Mouse (Mus musculus) stomach, embryonic 16.5 days (tissue): ENCODE measurements around the gene Nckap1l. TPM values are rescaled to one million over a fixed set of nuclear protein-coding genes. Genes with fewer than 3 reads are reported as not detected.

Experiments used
- ATAC-seq: fragments of 200-750 bp; cut with Nextera tagmentation; 2 replicates; pipeline ENCODE4 v1.8.0; 2017; ENCODE audit warnings: moderate number of reproducible peaks, moderate TSS enrichment; ENCODE audit not compliant: insufficient read depth, low FRiP score
- H3K27ac ChIP-seq: fragments of 300-500 bp; sonication (generic); 2 replicates; pipeline ENCODE4 v1.5.1; 2014; ENCODE audit warnings: low read length
- H3K27me3 ChIP-seq: fragments of 300-500 bp; sonication (generic); 2 replicates; pipeline ENCODE4 v1.6.1; 2014; ENCODE audit warnings: low read length, control low read depth, mixed read lengths; ENCODE audit not compliant: control insufficient read depth, insufficient read depth
- H3K36me3 ChIP-seq: fragments of 300-500 bp; sonication (generic); 2 replicates; pipeline ENCODE4 v1.6.1; 2014; ENCODE audit warnings: low read length; ENCODE audit not compliant: control insufficient read depth, insufficient read depth
- H3K4me1 ChIP-seq: fragments of 300-500 bp; sonication (generic); 2 replicates; pipeline ENCODE4 v1.6.1; 2014; ENCODE audit warnings: low read length, control low read depth, mixed read lengths; ENCODE audit not compliant: control insufficient read depth, insufficient read depth
- H3K4me2 ChIP-seq: fragments of 300-500 bp; sonication (generic); 2 replicates; pipeline ENCODE4 v1.6.1; 2014; ENCODE audit warnings: low read depth, low read length, mixed read lengths
- H3K4me3 ChIP-seq: fragments of 300-500 bp; sonication (generic); replicated peaks from 2 replicates; pipeline ENCODE4 v1.5.1; 2014; ENCODE audit warnings: mild to moderate bottlenecking, low read length
- H3K9ac ChIP-seq: fragments of 300-500 bp; sonication (generic); 2 replicates; pipeline ENCODE4 v1.6.1; 2014; ENCODE audit warnings: low read length
- H3K9me3 ChIP-seq: fragments of 300-500 bp; sonication (generic); replicated peaks from 2 replicates; pipeline ENCODE4 v1.6.1; 2016; ENCODE audit warnings: low read length, control low read depth; ENCODE audit not compliant: control insufficient read depth
- WGBS: fragments of 180-500 bp; shearing (Covaris S2); extraction: QIAGEN DNeasy Blood & Tissue Kit; methylation state at CpG from one replicate; pipeline ENCODE4 v1.1.7; 2014; 5-methylcytosine and 5-hydroxymethylcytosine counted together
- polyA plus RNA-seq: library from polyadenylated mRNA; unstranded; fragments of >200 nt; fragmentation: Nextera tagmentation; extraction: Ambion mirVana; gene quantifications from 2 replicates; pipeline ENCODE4 v1.2.1, GENCODE M21; 2015

Gene Nckap1l
- polyA plus RNA-seq, 1 experiment from 2014 or later = 4.5 TPM

DNA sequence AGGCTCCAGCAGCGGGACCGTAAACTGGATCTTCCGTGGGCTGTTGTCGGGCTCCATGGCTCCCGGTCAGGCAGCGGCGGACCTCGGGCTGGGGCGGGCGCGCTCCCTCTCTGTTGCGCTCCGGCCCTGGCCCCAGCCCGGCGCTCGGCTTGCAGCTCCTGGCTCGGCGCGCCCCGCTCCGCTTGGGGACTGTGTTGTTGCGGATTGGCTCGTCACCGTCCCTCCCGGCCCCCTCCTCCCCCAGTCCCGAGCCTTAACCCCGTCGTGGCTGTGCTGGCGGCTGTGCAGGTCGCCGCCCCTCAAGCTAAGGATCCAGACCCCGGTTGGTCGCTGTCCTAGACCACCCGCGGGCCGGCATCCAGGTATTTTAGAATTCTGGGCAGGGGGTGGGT lies 84.2 kb downstream of the Nckap1l start, which contains the start of gene Ppp1r1a:
Ppp1r1a (minus strand) TSS at position 182 of the 392 bp plus-strand sequence.
- Histone ChIP-seq H3K4me1 (peaks cover 10% of the 10 kb centered on the region; the same call in 1 of the 2 replicates), H3K27ac (no peak within 1 kb of the TSS), H3K9ac (peak within 1 kb of the TSS; percentile 70), H3K36me3 (no peaks in the 10 kb centered on the region), H3K27me3 (peaks cover 16% of the 10 kb centered on the region; the same call in 1 of the 2 replicates), H3K9me3 (no peaks in the 10 kb centered on the region), H3K4me2 (peak within 1 kb of the TSS; percentile 84), H3K4me3 (peak within 1 kb of the TSS; percentile 62)
- under 1% methylated on average over 36 of the region's 36 CpGs for WGBS
- peak; percentile 81; the same call in 1 of the 2 replicates for ATAC-seq

GRCm38 (mm10) chr15:103539259-103539658 lies 85.7 kb downstream of the Nckap1l start:
- Histone ChIP-seq H3K4me2 (no peak overlapping the region), H3K9me3 (no peaks in the 10 kb centered on the region), H3K36me3 (no peaks in the 10 kb centered on the region), H3K4me1 (peaks cover 10% of the 10 kb centered on the region; the same call in 1 of the 2 replicates), H3K27me3 (peaks cover 16% of the 10 kb centered on the region; the same call in 1 of the 2 replicates), H3K27ac (no peak overlapping the region), H3K4me3 (no peak overlapping the region), H3K9ac (no peak overlapping the region)
- no peak for ATAC-seq
- 48% methylated on average over 2 of the region's 2 CpGs for WGBS

- H3K4me2 ChIP-seq = no peak overlapping the region
- no peaks in the 10 kb centered on the region for H3K9me3 ChIP-seq
- H3K27ac ChIP-seq = no peak overlapping the region
- H3K36me3 ChIP-seq = no peaks in the 10 kb centered on the region
- peaks cover 16% of the 10 kb centered on the region; the same call in 1 of the 2 replicates for H3K27me3 ChIP-seq
- H3K4me1 ChIP-seq = peaks cover 10% of the 10 kb centered on the region; the same call in 1 of the 2 replicates
- no peak for ATAC-seq
- no peak overlapping the region for H3K4me3 ChIP-seq
- 54% methylated on average over 1 of the region's 1 CpGs for WGBS
- H3K9ac ChIP-seq = no peak overlapping the region
Observed at GRCm38 (mm10) chr15:103540646-103541045, 87.1 kb downstream of the Nckap1l start.

DNA sequence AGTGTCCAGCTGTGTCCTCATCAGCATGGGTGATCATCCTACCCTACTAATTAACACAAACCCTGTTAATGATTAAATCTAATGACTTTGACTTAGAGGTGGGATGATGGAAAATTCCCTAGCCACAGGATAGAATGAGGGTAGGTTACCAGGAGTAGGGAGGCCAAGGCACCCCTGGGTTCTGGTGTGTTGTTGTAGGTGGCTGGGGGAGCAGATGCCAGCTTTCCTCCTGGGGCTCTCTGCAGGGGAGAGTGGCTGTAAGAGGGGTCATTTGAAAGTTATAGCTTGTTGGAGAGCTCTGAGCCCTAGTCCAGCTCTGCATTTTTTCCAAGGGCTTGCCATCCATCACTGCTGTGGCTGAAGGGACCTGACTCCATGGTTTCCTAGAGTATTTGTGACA lies 88.9 kb downstream of the Nckap1l start:
- H3K36me3 ChIP-seq = no peaks in the 10 kb centered on the region
- H3K4me1 ChIP-seq = 0 out of 2 replicates have a peak, but pooled peaks cover under 1% of the 10 kb centered on the region
- no peak overlapping the region for H3K4me3 ChIP-seq
- H3K9me3 ChIP-seq = no peaks in the 10 kb centered on the region
- ATAC-seq = no peak
- peaks cover 7% of the 10 kb centered on the region; the same call in 1 of the 2 replicates for H3K27me3 ChIP-seq
- H3K27ac ChIP-seq = no peak overlapping the region
- no peak overlapping the region for H3K4me2 ChIP-seq
- H3K9ac ChIP-seq = no peak overlapping the region

DNA sequence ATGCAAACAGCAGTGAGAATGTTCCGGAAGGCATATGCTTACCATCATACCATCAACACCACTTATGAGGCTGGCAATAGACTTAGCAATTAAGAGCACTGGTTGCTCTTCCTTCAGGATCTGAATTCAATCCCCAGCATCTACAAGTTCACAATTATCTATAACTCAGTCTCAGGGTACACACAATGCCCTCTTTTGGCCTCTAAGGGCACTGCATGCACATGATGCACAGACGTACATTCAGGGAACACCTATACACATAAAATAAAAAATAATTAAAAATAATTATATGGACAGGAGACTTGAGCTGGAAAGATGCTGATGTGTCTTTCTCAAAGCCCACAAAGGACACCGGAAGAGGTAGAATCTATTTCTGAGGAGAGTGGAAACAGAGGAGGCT lies 94.4 kb downstream of the Nckap1l start:
- H3K4me3 ChIP-seq = no peak overlapping the region
- no peak overlapping the region for H3K27ac ChIP-seq
- no peaks in the 10 kb centered on the region for H3K4me1 ChIP-seq
- ATAC-seq = no peak
- H3K9me3 ChIP-seq = no peaks in the 10 kb centered on the region
- no peak overlapping the region for H3K9ac ChIP-seq
- H3K36me3 ChIP-seq = no peaks in the 10 kb centered on the region
- no peak overlapping the region for H3K4me2 ChIP-seq
- 80% methylated on average over 3 of the region's 3 CpGs for WGBS
- no peaks in the 10 kb centered on the region for H3K27me3 ChIP-seq

Other genes with a start within 250 kb of the Nckap1l start
- 88.3 and 91.8 TPM in 2 replicates for gene Cbx5, start 214.0 kb upstream of the Nckap1l start, polyA plus RNA-seq
- 525 and 529 TPM in 2 replicates for gene Hnrnpa1, start 213.4 kb upstream of the Nckap1l start, polyA plus RNA-seq
- gene Nfe2, start 195.4 kb upstream of the Nckap1l start, polyA plus RNA-seq = 8.7 and 11.1 TPM in 2 replicates
- 265 and 272 TPM in 2 replicates for gene Copz1, start 181.1 kb upstream of the Nckap1l start, polyA plus RNA-seq
- gene Gpr84, start 143.2 kb upstream of the Nckap1l start, polyA plus RNA-seq = 0.15 and 0.59 TPM in 2 replicates
- gene Zfp385a, start 113.7 kb upstream of the Nckap1l start, polyA plus RNA-seq = 6.9 and 7.0 TPM in 2 replicates
- 58.9 and 59.0 TPM in 2 replicates for gene Itga5, start 87.0 kb upstream of the Nckap1l start, polyA plus RNA-seq
- not detected in 2 replicates for gene Gtsf1, start 23.3 kb upstream of the Nckap1l start, polyA plus RNA-seq
- not detected in 2 replicates for gene Gtsf2, start 5.3 kb upstream of the Nckap1l start, polyA plus RNA-seq
- 10.7 and 10.8 TPM in 2 replicates for gene Pde1b, start 49.2 kb downstream of the Nckap1l start, polyA plus RNA-seq
- gene Ppp1r1a, start 84.2 kb downstream of the Nckap1l start, polyA plus RNA-seq = 11.2 and 14.0 TPM in 2 replicates
- not detected in 2 replicates for gene Glycam1, start 111.3 kb downstream of the Nckap1l start, polyA plus RNA-seq